Mouse (Mus musculus) lung, embryonic 14.5 days (tissue): ENCODE data around the gene Pip4p1. TPM values are rescaled to one million over a fixed set of nuclear protein-coding genes. Genes with fewer than 3 reads are reported as not detected.

Source experiments
- ATAC-seq: fragments of 200-750 bp; cut with Nextera tagmentation; 2 replicates; pipeline ENCODE4 v1.8.0; 2017; ENCODE audit warnings: mild to moderate bottlenecking, moderate TSS enrichment, moderate library complexity; ENCODE audit not compliant: insufficient read depth
- DNase-seq: peaks from one replicate; pipeline ENCODE4 v3.0.0-alpha.2; 2015
- H3K27ac ChIP-seq: fragments of 300-500 bp; sonication (generic); 2 replicates; pipeline ENCODE4 v1.5.1; 2014; ENCODE audit warnings: low read depth, mild to moderate bottlenecking, moderate library complexity
- H3K27me3 ChIP-seq: fragments of 300-500 bp; sonication (generic); 2 replicates; pipeline ENCODE4 v1.6.1; 2014; ENCODE audit warnings: low read length, control low read depth; ENCODE audit not compliant: insufficient read depth
- H3K36me3 ChIP-seq: fragments of 300-500 bp; sonication (generic); 2 replicates; pipeline ENCODE4 v1.6.1; 2014; ENCODE audit warnings: control low read depth; ENCODE audit not compliant: insufficient read depth
- H3K4me1 ChIP-seq: fragments of 300-500 bp; sonication (generic); 2 replicates; pipeline ENCODE4 v1.6.1; 2014; ENCODE audit warnings: antibody characterized with exemption, control low read depth; ENCODE audit not compliant: insufficient read depth
- H3K4me2 ChIP-seq: fragments of 300-500 bp; sonication (generic); 2 replicates; pipeline ENCODE4 v1.6.1; 2014; ENCODE audit warnings: mild to moderate bottlenecking
- H3K4me3 ChIP-seq: fragments of 300-500 bp; sonication (generic); 2 replicates; pipeline ENCODE4 v1.5.1; 2014; ENCODE audit warnings: low read depth, low read length
- H3K9ac ChIP-seq: fragments of 300-500 bp; sonication (generic); 2 replicates; pipeline ENCODE4 v1.6.1; 2014
- H3K9me3 ChIP-seq: fragments of 300-500 bp; sonication (generic); 2 replicates; pipeline ENCODE4 v1.6.1; 2016; ENCODE audit warnings: low read depth, low read length, control low read depth
- CTCF ChIP-seq: IDR thresholded peaks from 2 replicates; pipeline ENCODE4 v1.5.1; 2016; ENCODE audit warnings: antibody characterized with exemption, low read depth
- WGBS: fragments of 180-500 bp; shearing (Covaris S2); extraction: QIAGEN DNeasy Blood & Tissue Kit; methylation state at CpG from one replicate; pipeline ENCODE4 v1.1.7; 2014; 5-methylcytosine and 5-hydroxymethylcytosine counted together
- polyA plus RNA-seq: library from polyadenylated mRNA; unstranded; fragments of >200 nt; fragmentation: Nextera tagmentation; extraction: Ambion mirVana; gene quantifications from 2 replicates; pipeline ENCODE4 v1.2.1, GENCODE M21; 2014

Pip4p1 gene
- polyA plus RNA-seq, 1 experiment from 2014 or later: 47.1 TPM

- Histone ChIP-seq H3K9ac (no peak overlapping the region), H3K27me3 (no peaks in the 10 kb centered on the region), H3K4me1 (no peaks in the 10 kb centered on the region), H3K9me3 (no peaks in the 10 kb centered on the region), H3K4me3 (no peak overlapping the region), H3K27ac (no peak overlapping the region), H3K36me3 (no peaks in the 10 kb centered on the region), H3K4me2 (no peak overlapping the region)
- ATAC-seq (no peak), DNase-seq (no peak)
- no peak for TF ChIP-seq CTCF
- 82% methylated on average over 3 of the region's 3 CpGs for WGBS
Observed at GRCm38 (mm10) chr14:50938119-50938908, 7.7 kb upstream of the Pip4p1 start.

GRCm38 (mm10) chr14:50936649-50937048, 6.0 kb upstream of the Pip4p1 start:
- Histone ChIP-seq H3K4me1 (no peaks in the 10 kb centered on the region), H3K4me3 (no peak overlapping the region), H3K4me2 (no peak overlapping the region), H3K36me3 (no peaks in the 10 kb centered on the region), H3K27me3 (no peaks in the 10 kb centered on the region), H3K27ac (no peak overlapping the region), H3K9me3 (no peaks in the 10 kb centered on the region), H3K9ac (no peak overlapping the region)
- no peak for DNase-seq
- ATAC-seq: no peak
- no peak for TF ChIP-seq CTCF
- 60% methylated on average over 1 of the region's 1 CpGs for WGBS

- ATAC-seq: no peak
- peak; percentile 25 for DNase-seq
Observed at GRCm38 (mm10) chr14:50931493-50932020, 901 bp upstream of the Pip4p1 start.

GRCm38 (mm10) chr14:50930377-50930753, 291 bp downstream of the Pip4p1 start:
- Histone ChIP-seq H3K27me3 (no peaks in the 10 kb centered on the region), H3K27ac (peak overlapping the region; percentile 90), H3K36me3 (peaks cover 37% of the 10 kb centered on the region), H3K4me1 (no peaks in the 10 kb centered on the region), H3K9me3 (no peaks in the 10 kb centered on the region), H3K4me2 (peak overlapping the region; percentile 90), H3K4me3 (peak overlapping the region; percentile 97), H3K9ac (peak overlapping the region; percentile 96)
- DNase-seq (peak; percentile 53), ATAC-seq (peak; percentile 40)
- TF ChIP-seq CTCF: no peak
- under 1% methylated on average over 38 of the region's 38 CpGs for WGBS

More at GRCm38 (mm10) chr14:50931493-50932020, 901 bp upstream of the Pip4p1 start:
- H3K4me2 ChIP-seq: peak overlapping the region; percentile 73
- H3K36me3 ChIP-seq: peaks cover 28% of the 10 kb centered on the region
- H3K4me1 ChIP-seq: no peaks in the 10 kb centered on the region
- 11% methylated on average over 12 of the region's 12 CpGs for WGBS
- peak overlapping the region; percentile 61 for H3K9ac ChIP-seq
- no peaks in the 10 kb centered on the region for H3K9me3 ChIP-seq
- no peak for TF ChIP-seq CTCF
- peak overlapping the region; percentile 90 for H3K27ac ChIP-seq
- peak overlapping the region; percentile 97 for H3K4me3 ChIP-seq
- H3K27me3 ChIP-seq: no peaks in the 10 kb centered on the region

GRCm38 (mm10) chr14:50929951-50930350, 705 bp downstream of the Pip4p1 start:
- no peak for DNase-seq
- H3K4me2 ChIP-seq: peak overlapping the region; percentile 90
- H3K9me3 ChIP-seq: no peaks in the 10 kb centered on the region
- peak overlapping the region; percentile 96 for H3K9ac ChIP-seq
- H3K36me3 ChIP-seq: peaks cover 37% of the 10 kb centered on the region
- no peaks in the 10 kb centered on the region for H3K4me1 ChIP-seq
- 14% methylated on average over 10 of the region's 10 CpGs for WGBS
- H3K27me3 ChIP-seq: no peaks in the 10 kb centered on the region
- TF ChIP-seq CTCF: no peak
- H3K27ac ChIP-seq: no peak overlapping the region
- ATAC-seq: no peak
- peak overlapping the region; percentile 97 for H3K4me3 ChIP-seq

- DNase-seq: no peak
- Histone ChIP-seq H3K9ac (no peak overlapping the region), H3K36me3 (peaks cover 37% of the 10 kb centered on the region), H3K9me3 (no peaks in the 10 kb centered on the region), H3K4me1 (no peaks in the 10 kb centered on the region), H3K4me3 (no peak overlapping the region), H3K27me3 (no peaks in the 10 kb centered on the region), H3K27ac (no peak overlapping the region), H3K4me2 (no peak overlapping the region)
- 67% methylated on average over 3 of the region's 3 CpGs for WGBS
- no peak for ATAC-seq
- TF ChIP-seq CTCF: no peak
Observed at GRCm38 (mm10) chr14:50927366-50927765, 3.3 kb downstream of the Pip4p1 start.

- H3K4me2 ChIP-seq: peak overlapping the region; percentile 59
- peak; percentile 39 for DNase-seq
- H3K36me3 ChIP-seq: peaks cover 41% of the 10 kb centered on the region
- H3K27me3 ChIP-seq: no peaks in the 10 kb centered on the region
- peak overlapping the region; percentile 82 for H3K4me3 ChIP-seq
- H3K4me1 ChIP-seq: no peaks in the 10 kb centered on the region
- H3K9me3 ChIP-seq: no peaks in the 10 kb centered on the region
- 1% methylated on average over 38 of the region's 38 CpGs for WGBS
- peak overlapping the region; percentile 85 for H3K9ac ChIP-seq
- no peak for TF ChIP-seq CTCF
- peak; percentile 18 for ATAC-seq
- peak overlapping the region; percentile 93 for H3K27ac ChIP-seq
Observed at GRCm38 (mm10) chr14:50925111-50925920, 5.3 kb downstream of the Pip4p1 start.
